Mouse (Mus musculus) kidney, adult 2 months (tissue): ENCODE measurements around the gene Xrn1.

Experiments used
- CTCF ChIP-seq: fragments of 200-500 bp; conservative IDR thresholded peaks from 2 replicates; pipeline ENCODE4 v1.5.1; 2011; ENCODE audit warnings: low read depth, mild to moderate bottlenecking, control low read depth, low read length, moderate library complexity, mixed read lengths; ENCODE audit not compliant: insufficient read depth, insufficient read length
- POLR2A ChIP-seq: fragments of 200-500 bp; IDR thresholded peaks from one replicate; pipeline ENCODE4 v1.6.1; 2011; ENCODE audit warnings: low read depth, low read length, control low read depth

DNA sequence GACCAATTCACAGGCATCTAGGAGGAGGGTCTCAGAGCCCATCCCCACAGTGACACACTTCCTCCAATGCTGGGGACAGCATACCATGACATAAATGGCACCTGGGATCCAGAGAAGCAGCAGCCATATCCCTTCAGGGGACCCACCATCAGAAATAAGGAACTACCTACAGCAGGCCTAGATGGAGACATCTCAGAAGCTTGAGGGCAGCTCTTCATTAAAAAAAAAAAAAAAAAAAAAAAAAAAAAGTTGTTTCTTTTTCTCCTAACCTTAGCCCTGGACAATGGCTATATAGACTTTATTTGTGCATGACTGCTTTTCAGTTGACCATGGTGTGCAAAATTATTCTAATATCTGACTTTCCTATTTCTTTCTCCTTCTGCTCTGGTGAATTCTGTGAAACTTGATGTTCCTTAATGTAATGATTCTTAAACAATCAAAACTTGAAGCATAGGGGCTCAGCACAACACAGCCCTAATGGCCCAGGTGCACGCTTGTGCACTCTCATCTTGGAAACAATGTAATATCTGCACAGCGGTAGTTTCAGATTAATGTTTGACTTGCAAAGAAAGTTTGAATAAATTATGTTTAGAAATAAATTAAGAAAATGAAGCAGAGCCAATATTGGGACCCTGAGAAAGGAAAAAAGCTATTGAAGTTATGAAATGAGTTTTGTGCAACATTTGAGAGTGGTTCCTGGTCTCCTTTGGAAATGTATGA, 108.7 kb downstream of the Xrn1 start:
- no peak for TF ChIP-seq POLR2A
- no peak for TF ChIP-seq CTCF
